Mouse (Mus musculus): ENCODE results near the gene Wdr81.

GRCm38 (mm10) chr11:75415096-75415495 is 39.4 kb downstream of the Wdr81 start:
- TF ChIP-seq CTCF (IDR thresholded peaks at IDR 0.05; ENCODE audit: low read depth): no peak
- no peak for TF ChIP-seq EP300 (IDR thresholded peaks at IDR 0.05; ENCODE audit: low read depth)
